In genomic region chr1:116313269-116313668, GRCm38 (mm10) we compare ENCODE assay signal across 7 mouse cellular contexts.
A peak's percentile ranks its signal among the peaks of the same experiment; 100 is the strongest.
DNase-seq lines count a peak whose midpoint lies in the region; ATAC-seq lines count a peak whose summit lies in the region.

No protein-coding gene starts in this region.

- no peak overlapping the region for H3K4me2 ChIP-seq in hindbrain, embryonic 14.5 days (replicated peaks)
- H3K4me2 ChIP-seq in hindbrain, embryonic 12.5 days (replicated peaks), result no peak overlapping the region

- H3K4me3 ChIP-seq in hindbrain, embryonic 14.5 days (replicated peaks; ENCODE audit: low read length), result no peak overlapping the region
- H3K4me3 ChIP-seq in hindbrain, embryonic 12.5 days, result no peak overlapping the region
- no peak overlapping the region for H3K4me3 ChIP-seq in embryonic facial prominence, embryonic 10.5 days

- H3K27ac ChIP-seq in hindbrain, embryonic 14.5 days, result no peak overlapping the region
- no peak overlapping the region for H3K27ac ChIP-seq in hindbrain, embryonic 12.5 days
- no peak overlapping the region for H3K27ac ChIP-seq in embryonic facial prominence, embryonic 10.5 days (replicated peaks)

- H3K9ac ChIP-seq in hindbrain, embryonic 14.5 days, result no peak overlapping the region
- H3K9ac ChIP-seq in hindbrain, embryonic 12.5 days, result no peak overlapping the region

- H3K27me3 ChIP-seq in hindbrain, embryonic 14.5 days (ENCODE audit: control insufficient read depth, insufficient read depth, low read length), result no peaks in the 10 kb centered on the region
- H3K27me3 ChIP-seq in hindbrain, embryonic 12.5 days, result no peaks in the 10 kb centered on the region
- no peaks in the 10 kb centered on the region for H3K27me3 ChIP-seq in embryonic facial prominence, embryonic 10.5 days (replicated peaks; ENCODE audit: low read depth, poor library complexity, severe bottlenecking)

- no peak for ATAC-seq in hindbrain, embryonic 14.5 days (ENCODE audit: low FRiP score)
- no peak for ATAC-seq in hindbrain, embryonic 12.5 days (ENCODE audit: low FRiP score)

- no peaks in the 10 kb centered on the region for H3K9me3 ChIP-seq in hindbrain, embryonic 14.5 days (ENCODE audit: control insufficient read depth, low read length)
- H3K9me3 ChIP-seq in hindbrain, embryonic 12.5 days (replicated peaks), result no peaks in the 10 kb centered on the region
- no peaks in the 10 kb centered on the region for H3K9me3 ChIP-seq in embryonic facial prominence, embryonic 10.5 days

- peak; percentile 36 for DNase-seq in hindbrain, embryonic 14.5 days (ENCODE audit: low spot score)
- peak; percentile 50 for DNase-seq in testis, postnatal 10 days (ENCODE audit: low spot score)
- no peak for DNase-seq in testis, postnatal 14 days (ENCODE audit: low spot score)
- peak; percentile 8 for DNase-seq in embryonic facial prominence, embryonic 10.5 days (ENCODE audit: low spot score)
- DNase-seq in thymus, postnatal 14 days, result no peak
- no peak for DNase-seq in c-Kit-positive CD71-positive TER-119-positive erythroid progenitor cells, embryonic 14.5 days (ENCODE audit: low spot score)

- no peaks in the 10 kb centered on the region for H3K4me1 ChIP-seq in hindbrain, embryonic 14.5 days (replicated peaks; ENCODE audit: control insufficient read depth, insufficient read depth, low read length)
- no peaks in the 10 kb centered on the region for H3K4me1 ChIP-seq in hindbrain, embryonic 12.5 days
- H3K4me1 ChIP-seq in embryonic facial prominence, embryonic 10.5 days, result no peaks in the 10 kb centered on the region

- no peaks in the 10 kb centered on the region for H3K36me3 ChIP-seq in hindbrain, embryonic 14.5 days (replicated peaks; ENCODE audit: control insufficient read depth, insufficient read depth)
- H3K36me3 ChIP-seq in hindbrain, embryonic 12.5 days, result no peaks in the 10 kb centered on the region
- H3K36me3 ChIP-seq in embryonic facial prominence, embryonic 10.5 days (replicated peaks), result no peaks in the 10 kb centered on the region

Comparison
In these comparisons a context has a peak if more than half of its experiments do, and no peak if none do; other contexts are left out.
1. DNase-seq: peak in hindbrain, embryonic 14.5 days (single experiment), testis, postnatal 10 days (single experiment) and embryonic facial prominence, embryonic 10.5 days (single experiment); none in testis, postnatal 14 days (single experiment), thymus, postnatal 14 days (single experiment) and c-Kit-positive CD71-positive TER-119-positive erythroid progenitor cells, embryonic 14.5 days (single experiment).